Mouse (Mus musculus) C2C12 (cell line): ENCODE data around the gene Anks3. TPM values are rescaled to one million over a fixed set of nuclear protein-coding genes. Genes with fewer than 3 reads are reported as not detected.
A peak's percentile ranks its signal among the peaks of the same experiment; 100 is the strongest.

Source experiments
- H3K27me3 ChIP-seq: one replicate; pipeline ENCODE4 v1.6.1; 2011; ENCODE audit not compliant: control insufficient read depth, insufficient read depth, insufficient read length
- H3K36me3 ChIP-seq: one replicate; pipeline ENCODE4 v1.6.1; 2011; ENCODE audit not compliant: control insufficient read depth, insufficient read depth
- H3K4me3 ChIP-seq: one replicate; pipeline ENCODE4 v1.5.1; 2011; ENCODE audit warnings: mild to moderate bottlenecking, control low read depth; ENCODE audit not compliant: poor library complexity, insufficient read depth, severe bottlenecking
- H3K79me2 ChIP-seq: one replicate; pipeline ENCODE4 v1.6.1; 2011; ENCODE audit not compliant: control insufficient read depth, insufficient read depth
- H3K79me3 ChIP-seq: one replicate; pipeline ENCODE4 v1.6.1; 2011; ENCODE audit warnings: low read depth, control low read depth
- H3ac ChIP-seq: one replicate; pipeline ENCODE3; 2011; ENCODE audit warnings: low read depth; ENCODE audit not compliant: control insufficient read depth, insufficient read length
- CEBPB ChIP-seq: IDR thresholded peaks from one replicate; pipeline ENCODE4 v1.6.1; 2011; ENCODE audit warnings: low read depth, mild to moderate bottlenecking, control low read depth, moderate library complexity
- CTCF ChIP-seq: IDR thresholded peaks from one replicate; pipeline ENCODE4 v1.5.1; 2011; ENCODE audit not compliant: control insufficient read depth, insufficient read depth, insufficient read length
- FOSL1 ChIP-seq: IDR thresholded peaks from one replicate; pipeline ENCODE4 v1.8.0; 2011; ENCODE audit warnings: mild to moderate bottlenecking, low read length; ENCODE audit not compliant: poor library complexity, insufficient read depth, severe bottlenecking
- MAX ChIP-seq: IDR thresholded peaks from one replicate; pipeline ENCODE4 v1.6.1; 2011; ENCODE audit warnings: mild to moderate bottlenecking, control low read depth
- MYOD1 ChIP-seq: IDR thresholded peaks from one replicate; pipeline ENCODE4 v1.6.1; 2011; ENCODE audit warnings: low read depth; ENCODE audit not compliant: control insufficient read depth, insufficient read length
- MYOG ChIP-seq: IDR thresholded peaks from one replicate; pipeline ENCODE4 v1.6.1; 2011; ENCODE audit not compliant: control insufficient read depth, insufficient read length; ENCODE audit errors: extremely low read depth
- USF1 ChIP-seq: IDR thresholded peaks from one replicate; pipeline ENCODE4 v1.6.1; 2011; ENCODE audit warnings: low read depth, mild to moderate bottlenecking, control low read depth, moderate library complexity
- polyA plus RNA-seq: library from polyadenylated mRNA; unstranded; fragments of >200 nt; fragmentation: generic; extraction: Trizol; gene quantifications from one replicate; pipeline ENCODE4 v1.2.1, GENCODE M21; 2012; ENCODE audit warnings: missing spikeins

Gene Anks3
- polyA plus RNA-seq, 1 experiment, result 20.9 TPM

DNA sequence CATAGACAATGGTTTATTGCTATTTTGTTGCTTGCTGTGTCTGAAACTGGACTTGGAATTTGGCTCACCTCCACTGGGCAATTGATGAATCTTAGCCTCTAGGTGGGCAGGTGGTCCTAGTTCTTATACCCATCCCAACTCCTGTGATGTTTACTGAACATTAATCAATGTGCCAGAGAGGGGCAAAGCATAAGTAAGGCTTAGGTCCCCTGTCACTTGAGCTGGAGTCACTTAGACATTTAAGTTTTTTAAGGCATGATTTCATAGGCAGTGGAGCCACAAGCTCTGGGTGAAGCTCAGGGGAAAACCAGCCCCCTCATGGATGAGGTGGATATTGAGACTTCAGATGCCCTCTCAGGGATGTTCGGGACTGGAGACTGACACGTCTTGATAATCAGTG is 25.5 kb downstream of the Anks3 start, which contains the start of gene Nudt16l1:
Gene Nudt16l1 (plus strand): TSS at position 301 of the 400 bp plus-strand sequence.
- H3K36me3 ChIP-seq, result peaks cover 34% of the 10 kb centered on the region
- no peak for TF ChIP-seq USF1
- TF ChIP-seq CTCF, result no peak
- TF ChIP-seq MYOD1, result no peak
- TF ChIP-seq FOSL1, result no peak
- TF ChIP-seq CEBPB, result no peak
- no peak for TF ChIP-seq MAX
- no peak for TF ChIP-seq MYOG
- no peaks in the 10 kb centered on the region for H3K27me3 ChIP-seq
- H3ac ChIP-seq, result peak within 1 kb of the TSS; percentile 80
- peaks cover 15% of the 10 kb centered on the region for H3K79me2 ChIP-seq
- peak within 1 kb of the TSS; percentile 86 for H3K4me3 ChIP-seq
- H3K79me3 ChIP-seq, result peaks cover 3% of the 10 kb centered on the region

DNA sequence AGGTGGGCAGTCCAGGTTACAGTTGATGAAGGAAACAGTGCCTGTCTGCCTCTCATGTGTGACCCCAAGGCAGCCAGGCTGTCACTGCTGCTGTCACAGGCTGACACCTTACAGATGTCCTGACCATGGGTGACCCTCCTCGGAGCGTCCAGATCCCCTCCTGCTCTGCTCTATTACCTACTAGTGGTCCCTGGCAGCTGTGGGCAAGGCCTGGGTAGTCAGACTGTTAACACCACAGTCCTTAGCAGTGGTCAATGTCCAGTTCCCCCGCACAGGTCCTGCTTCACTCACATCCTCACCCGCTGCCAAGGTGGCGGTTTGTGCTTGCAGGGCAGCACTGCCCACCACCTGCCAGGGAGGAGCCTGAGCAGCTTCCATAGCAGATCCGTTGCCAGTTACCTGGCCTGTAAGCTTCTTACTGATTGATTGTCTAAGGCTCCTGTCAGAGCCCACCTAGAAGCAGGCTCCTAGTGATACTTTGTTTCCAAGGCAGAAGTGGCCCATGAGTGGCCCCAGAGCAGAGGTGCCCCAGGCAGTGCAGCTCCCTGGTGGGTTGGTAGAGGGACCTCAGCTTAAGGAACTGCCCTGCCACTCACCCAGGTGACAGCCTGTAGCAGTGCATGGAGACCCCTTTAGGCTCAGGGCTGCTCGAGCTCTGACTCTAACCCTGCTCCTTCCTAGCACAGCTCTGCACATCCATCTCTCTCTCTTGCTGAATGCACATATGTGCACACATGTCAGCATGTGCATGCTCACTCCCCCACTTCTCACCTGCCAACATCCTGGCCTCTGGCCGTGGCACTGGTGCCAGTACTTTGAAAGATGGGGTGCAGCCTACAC is 26.4 kb downstream of the Anks3 start:
- no peak overlapping the region for H3ac ChIP-seq
- no peak overlapping the region for H3K4me3 ChIP-seq
- H3K27me3 ChIP-seq, result no peaks in the 10 kb centered on the region
- peaks cover 15% of the 10 kb centered on the region for H3K79me2 ChIP-seq
- no peak for TF ChIP-seq CTCF
- no peak for TF ChIP-seq USF1
- no peak for TF ChIP-seq FOSL1
- TF ChIP-seq MAX, result no peak
- TF ChIP-seq MYOD1, result no peak
- no peak for TF ChIP-seq CEBPB
- TF ChIP-seq MYOG, result no peak
- peaks cover 34% of the 10 kb centered on the region for H3K36me3 ChIP-seq
- peaks cover 3% of the 10 kb centered on the region for H3K79me3 ChIP-seq

DNA sequence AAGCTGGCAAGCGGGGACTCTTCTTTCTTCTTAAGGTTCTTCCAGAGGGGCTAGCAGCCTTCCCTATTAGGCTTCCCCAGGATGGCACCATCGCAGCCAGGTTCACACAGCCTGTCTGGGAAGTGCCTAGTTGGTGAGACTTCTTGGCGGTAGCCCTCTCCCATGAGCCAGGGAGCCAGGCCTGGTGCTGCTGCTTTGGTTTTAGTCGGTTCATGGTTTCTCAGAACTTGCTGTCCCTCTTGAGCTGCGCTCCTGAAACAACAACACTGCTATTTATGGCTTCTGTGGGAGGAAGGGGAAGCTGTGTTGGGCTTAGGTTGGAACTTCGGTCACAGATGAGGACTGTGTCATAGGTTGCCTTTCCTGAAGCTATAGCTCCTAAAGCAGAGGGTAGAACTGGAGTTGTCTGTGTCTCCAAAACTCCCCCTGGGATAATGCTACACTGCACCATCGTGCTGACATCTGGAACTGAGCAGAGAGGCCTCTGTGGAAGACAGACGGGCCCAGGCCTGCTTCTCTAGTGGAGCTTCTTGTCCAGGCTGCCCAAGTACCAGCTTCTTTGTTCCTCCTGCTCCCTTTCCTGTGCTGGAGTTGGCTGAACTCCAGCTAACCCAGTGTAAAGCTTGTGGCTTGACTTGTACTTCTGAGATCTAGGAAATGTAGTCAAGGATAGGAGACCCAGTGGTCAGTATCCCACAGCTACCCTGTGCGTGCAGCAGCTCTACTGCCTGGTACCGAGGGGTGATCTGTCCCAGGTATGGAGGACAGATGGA is 27.9 kb downstream of the Anks3 start:
- Histone ChIP-seq H3K36me3 (peaks cover 28% of the 10 kb centered on the region), H3K27me3 (no peaks in the 10 kb centered on the region), H3ac (no peak overlapping the region), H3K79me2 (peaks cover 15% of the 10 kb centered on the region), H3K4me3 (no peak overlapping the region), H3K79me3 (peaks cover 3% of the 10 kb centered on the region)
- TF ChIP-seq CEBPB, result no peak
- no peak for TF ChIP-seq FOSL1
- TF ChIP-seq MYOD1, result no peak
- no peak for TF ChIP-seq MAX
- no peak for TF ChIP-seq USF1
- no peak for TF ChIP-seq MYOG
- TF ChIP-seq CTCF, result no peak

DNA sequence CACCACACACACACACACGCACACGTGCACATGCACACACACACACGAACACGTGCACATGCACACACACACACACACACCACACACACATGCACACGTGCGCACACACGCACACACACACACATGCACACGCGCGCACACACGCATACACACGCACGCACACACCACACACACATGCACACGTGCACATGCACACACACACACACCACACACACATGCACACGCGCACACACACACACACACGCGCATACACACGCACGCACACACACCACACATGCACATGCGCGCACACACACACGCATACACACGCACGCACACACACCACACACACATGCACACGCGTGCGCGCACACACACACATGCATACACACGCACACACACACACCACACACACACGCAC is 28.6 kb downstream of the Anks3 start:
- TF ChIP-seq FOSL1 (no peak), CTCF (no peak), MAX (no peak), MYOG (no peak), CEBPB (no peak)
- Histone ChIP-seq H3K4me3 (no peak overlapping the region), H3K79me3 (peaks cover 3% of the 10 kb centered on the region), H3K36me3 (peaks cover 24% of the 10 kb centered on the region), H3ac (no peak overlapping the region), H3K27me3 (no peaks in the 10 kb centered on the region), H3K79me2 (peaks cover 15% of the 10 kb centered on the region)

DNA sequence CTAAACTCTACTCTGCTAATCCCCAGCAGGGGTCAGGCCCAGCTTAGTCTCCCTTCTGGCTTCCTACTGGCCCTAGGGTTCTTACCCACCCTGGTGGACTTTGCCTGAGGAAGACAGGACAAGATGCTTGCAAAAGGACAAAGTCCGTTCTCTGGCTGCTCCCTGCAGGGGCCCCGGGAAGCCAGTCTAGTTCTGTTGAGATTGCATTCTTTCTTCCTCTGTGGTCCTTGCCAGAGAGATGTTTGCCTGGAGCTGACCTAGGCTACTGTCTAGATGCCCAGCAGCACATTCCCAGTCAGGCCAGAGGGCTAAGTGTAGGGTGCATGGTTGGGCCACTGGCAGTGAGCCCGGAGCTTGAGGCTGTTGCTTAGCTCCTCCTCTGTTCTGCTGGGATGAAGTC is 31.6 kb downstream of the Anks3 start:
- Histone ChIP-seq H3ac (no peak overlapping the region), H3K4me3 (no peak overlapping the region), H3K79me3 (no peaks in the 10 kb centered on the region), H3K36me3 (peaks cover 25% of the 10 kb centered on the region), H3K27me3 (no peaks in the 10 kb centered on the region), H3K79me2 (no peaks in the 10 kb centered on the region)
- no peak for TF ChIP-seq MYOD1
- TF ChIP-seq FOSL1, result no peak
- no peak for TF ChIP-seq USF1
- TF ChIP-seq CEBPB, result no peak
- TF ChIP-seq CTCF, result no peak
- no peak for TF ChIP-seq MAX
- no peak for TF ChIP-seq MYOG
